Mouse (Mus musculus) CH12.LX (cell line): ENCODE data around the gene Atoh7. TPM values are rescaled to one million over a fixed set of nuclear protein-coding genes. Genes with fewer than 3 reads are reported as not detected.

ENCODE experiments used
- DNase-seq: peaks from one replicate; pipeline ENCODE4 v3.0.0-alpha.2; 2013; ENCODE audit errors: extremely low read depth
- H3K27ac ChIP-seq: 2 replicates; pipeline ENCODE4 v1.5.1; 2012; ENCODE audit warnings: low read depth, mild to moderate bottlenecking, control low read depth, moderate library complexity; ENCODE audit not compliant: insufficient read depth
- H3K27me3 ChIP-seq: replicated peaks from 2 replicates; pipeline ENCODE3; 2012; ENCODE audit warnings: inconsistent platforms
- H3K36me3 ChIP-seq, 2 experiments: replicated peaks in 1 of 2; 2 replicates each; pipeline versions ENCODE3 to v1.6.1; 2012; ENCODE audit warnings: inconsistent platforms in 1 of 2, low read length in 1 of 2, mild to moderate bottlenecking in 1 of 2, mixed read lengths in 1 of 2, moderate library complexity in 1 of 2; ENCODE audit not compliant: control insufficient read depth in 1 of 2, insufficient read depth in 1 of 2
- H3K4me1 ChIP-seq, 2 experiments: 2 replicates each; pipeline ENCODE4 v1.6.1; 2012; ENCODE audit warnings: inconsistent platforms in 1 of 2, moderate library complexity in 1 of 2; ENCODE audit not compliant: insufficient read depth in 2 of 2, control insufficient read depth in 1 of 2
- H3K4me2 ChIP-seq: 2 replicates; pipeline ENCODE4 v1.6.1; 2012; ENCODE audit warnings: low read depth, mild to moderate bottlenecking, control low read depth; ENCODE audit not compliant: poor library complexity, insufficient read depth, severe bottlenecking
- H3K4me3 ChIP-seq, 3 experiments: fragments of 150-350 bp in 1 of 3; sonication (generic) in 1 of 3; replicated peaks in 1 of 3; 2 replicates each; pipeline versions ENCODE3 to v1.5.1; 2011 to 2012; ENCODE audit warnings: low read depth in 2 of 3, low read length in 2 of 3, mild to moderate bottlenecking in 2 of 3, moderate library complexity in 2 of 3, control low read depth in 1 of 3, improper control_type of control experiment in 1 of 3, inconsistent platforms in 1 of 3, mixed read lengths in 1 of 3; ENCODE audit not compliant: poor library complexity in 1 of 3
- H3K79me2 ChIP-seq: replicated peaks from 2 replicates; pipeline ENCODE4 v1.6.1; 2012; ENCODE audit warnings: mild to moderate bottlenecking, moderate library complexity; ENCODE audit not compliant: control insufficient read depth, poor library complexity, insufficient read depth, severe bottlenecking; ENCODE audit errors: extremely low read depth
- H3K9ac ChIP-seq: 2 replicates; pipeline ENCODE4 v1.6.1; 2012; ENCODE audit warnings: low read depth, mild to moderate bottlenecking, control low read depth, moderate library complexity; ENCODE audit not compliant: insufficient read depth
- H3K9me3 ChIP-seq: replicated peaks from 2 replicates; pipeline ENCODE3; 2012; ENCODE audit warnings: low read length, inconsistent platforms, mixed read lengths
- CHD1 ChIP-seq: IDR thresholded peaks from 2 replicates; pipeline ENCODE4 v1.6.1; 2012; ENCODE audit warnings: low read depth, low read length, improper control_type of control experiment, inconsistent platforms
- E2F4 ChIP-seq: IDR thresholded peaks from 2 replicates; pipeline ENCODE4 v1.6.1; 2011; ENCODE audit warnings: low read depth, low read length, improper control_type of control experiment; ENCODE audit not compliant: insufficient replicate concordance
- EP300 ChIP-seq: IDR thresholded peaks from 2 replicates; pipeline ENCODE4 v1.6.1; 2011; ENCODE audit warnings: low read length, improper control_type of control experiment
- IRF4 ChIP-seq: IDR thresholded peaks from 2 replicates; pipeline ENCODE4 v1.6.1; 2014; ENCODE audit warnings: low read depth, mild to moderate bottlenecking, inconsistent platforms, low read length, improper control_type of control experiment
- JUN ChIP-seq: IDR thresholded peaks from 2 replicates; pipeline ENCODE4 v1.6.1; 2011; ENCODE audit warnings: low read depth, mild to moderate bottlenecking, low read length, improper control_type of control experiment, moderate library complexity; ENCODE audit not compliant: insufficient read depth
- KAT2A ChIP-seq: IDR thresholded peaks from 2 replicates; pipeline ENCODE4 v1.6.1; 2012; ENCODE audit warnings: low read length, improper control_type of control experiment, inconsistent platforms; ENCODE audit not compliant: insufficient replicate concordance
- MAX ChIP-seq: IDR thresholded peaks from 2 replicates; pipeline ENCODE4 v1.6.1; 2011; ENCODE audit warnings: low read length, improper control_type of control experiment
- MEF2A ChIP-seq: IDR thresholded peaks from 2 replicates; pipeline ENCODE4 v1.6.1; 2014; ENCODE audit warnings: low read depth, mild to moderate bottlenecking, inconsistent platforms, low read length, improper control_type of control experiment, borderline replicate concordance
- MXI1 ChIP-seq: IDR thresholded peaks from 2 replicates; pipeline ENCODE4 v1.6.1; 2011; ENCODE audit warnings: mild to moderate bottlenecking, low read depth, low read length, improper control_type of control experiment
- NRF1 ChIP-seq: IDR thresholded peaks from 2 replicates; pipeline ENCODE4 v1.6.1; 2014; ENCODE audit warnings: low read depth, mild to moderate bottlenecking, inconsistent platforms, low read length, improper control_type of control experiment, moderate library complexity
- PAX5 ChIP-seq: IDR thresholded peaks from 2 replicates; pipeline ENCODE4 v1.6.1; 2012; ENCODE audit warnings: low read length, inconsistent platforms, mixed read lengths
- POLR2AphosphoS2 ChIP-seq: IDR thresholded peaks from 2 replicates; pipeline ENCODE4 v1.6.1; 2011; ENCODE audit warnings: low read depth, low read length, improper control_type of control experiment
- RAD21 ChIP-seq: IDR thresholded peaks from 2 replicates; pipeline ENCODE4 v1.6.1; 2011; ENCODE audit warnings: low read depth, mild to moderate bottlenecking, low read length, improper control_type of control experiment, moderate library complexity
- RCOR1 ChIP-seq: conservative IDR thresholded peaks from 2 replicates; pipeline ENCODE4 v1.6.1; 2012; ENCODE audit warnings: low read depth, mild to moderate bottlenecking, inconsistent platforms, low read length, improper control_type of control experiment
- SMC3 ChIP-seq: IDR thresholded peaks from 2 replicates; pipeline ENCODE4 v1.6.1; 2011; ENCODE audit warnings: low read depth, low read length, improper control_type of control experiment
- TCF12 ChIP-seq: IDR thresholded peaks from 2 replicates; pipeline ENCODE4 v1.6.1; 2014; ENCODE audit warnings: low read depth, mild to moderate bottlenecking, inconsistent platforms, low read length, improper control_type of control experiment
- UBTF ChIP-seq: IDR thresholded peaks from 2 replicates; pipeline ENCODE4 v1.6.1; 2012; ENCODE audit warnings: low read depth, mild to moderate bottlenecking, inconsistent platforms, low read length, improper control_type of control experiment, moderate library complexity
- USF1 ChIP-seq: IDR thresholded peaks from 2 replicates; pipeline ENCODE4 v1.6.1; 2014; ENCODE audit warnings: low read depth, mild to moderate bottlenecking, inconsistent platforms, low read length, improper control_type of control experiment
- USF2 ChIP-seq: conservative IDR thresholded peaks from 2 replicates; pipeline ENCODE4 v1.6.1; 2011; ENCODE audit warnings: low read depth, low read length, improper control_type of control experiment
- ZKSCAN1 ChIP-seq: IDR thresholded peaks from 2 replicates; pipeline ENCODE4 v1.6.1; 2012; ENCODE audit warnings: low read depth, inconsistent platforms, low read length, improper control_type of control experiment, borderline replicate concordance
- ZMIZ1 ChIP-seq: IDR thresholded peaks from 2 replicates; pipeline ENCODE4 v1.6.1; 2012; ENCODE audit warnings: low read depth, mild to moderate bottlenecking, inconsistent platforms, low read length, improper control_type of control experiment
- dilution Hi-C: fragments of 300-500 bp; cut with MboI; formaldehyde crosslinking; loops from 2 replicates; pipeline ENCODE4 v1.14.3; 2020; ENCODE audit warnings: low sequenced_read_pairs; ENCODE audit not compliant: extremely low pct_unique_long_range_greater_than_20kb, extremely low pct_ligation_motif_present
- in situ Hi-C: fragments of 300-500 bp; cut with MboI; formaldehyde crosslinking; loops from 3 replicates; pipeline ENCODE4 v1.14.3; 2019; ENCODE audit warnings: low sequenced_read_pairs, low pct_ligation_motif_present, low pct_unique_long_range_greater_than_20kb, mixed read lengths
- polyA plus RNA-seq: library from polyadenylated mRNA; unstranded; fragments of >175 nt; gene quantifications from 2 replicates; pipeline ENCODE4 v1.2.1, GENCODE M21; 2012; ENCODE audit warnings: low read depth; ENCODE audit not compliant: insufficient read length
- total RNA-seq, 2 experiments: library from RNA; depleted of rRNA; stranded (reverse); fragments of 300-350 nt in 1 of 2; fragments of >200 nt in 1 of 2; gene quantifications; 2 replicates each; pipeline ENCODE4 v1.2.3; 2012 to 2014

Atoh7 gene
- total and polyA plus RNA-seq, 3 experiments, result not detected

GRCm38 (mm10) chr10:63136436-63136835 lies 37.0 kb downstream of the Atoh7 start:
- H3K4me3 ChIP-seq, result no peak overlapping the region
- no peaks in the 10 kb centered on the region for H3K27me3 ChIP-seq
- no peak overlapping the region for H3K27ac ChIP-seq
- H3K9ac ChIP-seq, result no peak overlapping the region
- no peaks in the 10 kb centered on the region for H3K9me3 ChIP-seq
- no peak overlapping the region for H3K4me2 ChIP-seq
- TF ChIP-seq UBTF (no peak), MAX (no peak), PAX5 (no peak), MEF2A (no peak)
- no peak for DNase-seq
- in situ Hi-C loops (no loop called here), dilution Hi-C loops (no loop called here)
- H3K36me3 ChIP-seq, result no peaks in the 10 kb centered on the region
- H3K79me2 ChIP-seq, result no peaks in the 10 kb centered on the region
- no peaks in the 10 kb centered on the region for H3K4me1 ChIP-seq

- Histone ChIP-seq H3K36me3 (no peaks in the 10 kb centered on the region), H3K9ac (no peak overlapping the region), H3K27ac (no peak overlapping the region), H3K4me1 (no peaks in the 10 kb centered on the region), H3K4me2 (no peak overlapping the region), H3K27me3 (no peaks in the 10 kb centered on the region), H3K79me2 (no peaks in the 10 kb centered on the region), H3K4me3 (no peak overlapping the region), H3K9me3 (no peaks in the 10 kb centered on the region)
- in situ Hi-C loops (no loop called here), dilution Hi-C loops (no loop called here)
- no peak for DNase-seq
- TF ChIP-seq ZKSCAN1 (no peak), E2F4 (no peak), JUN (no peak), USF2 (no peak), POLR2AphosphoS2 (no peak), EP300 (no peak), USF1 (no peak), SMC3 (no peak), NRF1 (no peak), ZMIZ1 (no peak), UBTF (no peak), MAX (no peak), RCOR1 (no peak), TCF12 (no peak), IRF4 (no peak), MXI1 (no peak), RAD21 (no peak), KAT2A (no peak), CHD1 (no peak)
Observed at GRCm38 (mm10) chr10:63142660-63143059, 43.2 kb downstream of the Atoh7 start.

Other genes with a start within 250 kb of the Atoh7 start
- gene Tet1, start 190.7 kb upstream of the Atoh7 start, total RNA-seq (2012; rRNA removed), result 0.50 and 0.55 TPM in 2 replicates
- gene Tet1, start 190.7 kb upstream of the Atoh7 start, total RNA-seq (2014; rRNA removed), result 0.23 and 0.31 TPM in 2 replicates
- 0.34 and 0.60 TPM in 2 replicates for gene Tet1, start 190.7 kb upstream of the Atoh7 start, polyA plus RNA-seq
- gene Slc25a16, start 179.0 kb upstream of the Atoh7 start, total RNA-seq (2012; rRNA removed), result 9.8 and 12.0 TPM in 2 replicates
- gene Slc25a16, start 179.0 kb upstream of the Atoh7 start, total RNA-seq (2014; rRNA removed), result 27.0 TPM in 2 replicates
- gene Slc25a16, start 179.0 kb upstream of the Atoh7 start, polyA plus RNA-seq, result 12.1 and 16.8 TPM in 2 replicates
- 31.7 and 38.6 TPM in 2 replicates for gene Dna2, start 152.6 kb upstream of the Atoh7 start, total RNA-seq (2012; rRNA removed)
- 38.6 and 41.2 TPM in 2 replicates for gene Dna2, start 152.6 kb upstream of the Atoh7 start, total RNA-seq (2014; rRNA removed)
- 33.1 and 33.4 TPM in 2 replicates for gene Dna2, start 152.6 kb upstream of the Atoh7 start, polyA plus RNA-seq
- gene Rufy2, start 119.4 kb upstream of the Atoh7 start, total RNA-seq (2012; rRNA removed), result 4.9 and 5.6 TPM in 2 replicates
- 5.8 and 9.0 TPM in 2 replicates for gene Rufy2, start 119.4 kb upstream of the Atoh7 start, total RNA-seq (2014; rRNA removed)
- gene Rufy2, start 119.4 kb upstream of the Atoh7 start, polyA plus RNA-seq, result 6.8 and 7.1 TPM in 2 replicates
- 12.8 and 15.1 TPM in 2 replicates for gene Hnrnph3, start 75.4 kb upstream of the Atoh7 start, total RNA-seq (2012; rRNA removed)
- 9.5 and 11.7 TPM in 2 replicates for gene Hnrnph3, start 75.4 kb upstream of the Atoh7 start, total RNA-seq (2014; rRNA removed)
- 37.8 and 55.2 TPM in 2 replicates for gene Hnrnph3, start 75.4 kb upstream of the Atoh7 start, polyA plus RNA-seq
- 0.55 and 0.72 TPM in 2 replicates for gene Pbld2, start 75.3 kb upstream of the Atoh7 start, total RNA-seq (2012; rRNA removed)
- gene Pbld2, start 75.3 kb upstream of the Atoh7 start, total RNA-seq (2014; rRNA removed), result 0.19 and 0.76 TPM in 2 replicates
- gene Pbld2, start 75.3 kb upstream of the Atoh7 start, polyA plus RNA-seq, result 0.26 TPM in 1 of 2 replicates, not detected in the other
- gene Pbld1, start 39.5 kb upstream of the Atoh7 start, total RNA-seq (2012; rRNA removed), result 0.04 and 0.25 TPM in 2 replicates
- not detected in 2 replicates for gene Pbld1, start 39.5 kb upstream of the Atoh7 start, total RNA-seq (2014; rRNA removed)
- gene Pbld1, start 39.5 kb upstream of the Atoh7 start, polyA plus RNA-seq, result 0.49 TPM in 1 of 2 replicates, not detected in the other
- gene Mypn, start 104.3 kb downstream of the Atoh7 start, total RNA-seq (2012; rRNA removed), result 0.08 and 0.17 TPM in 2 replicates
- gene Mypn, start 104.3 kb downstream of the Atoh7 start, total RNA-seq (2014; rRNA removed), result 0.39 and 0.47 TPM in 2 replicates
- 0.46 and 0.81 TPM in 2 replicates for gene Mypn, start 104.3 kb downstream of the Atoh7 start, polyA plus RNA-seq
- gene Herc4, start 144.2 kb downstream of the Atoh7 start, total RNA-seq (2012; rRNA removed), result 36.6 TPM in 2 replicates
- gene Herc4, start 144.2 kb downstream of the Atoh7 start, total RNA-seq (2014; rRNA removed), result 96.1 and 101 TPM in 2 replicates
- gene Herc4, start 144.2 kb downstream of the Atoh7 start, polyA plus RNA-seq, result 56.2 and 68.1 TPM in 2 replicates